Mouse (Mus musculus) bone marrow, adult 2 months (tissue): ENCODE data around the gene Cubn.

Experiments used
- CTCF ChIP-seq: fragments of 200-500 bp; IDR thresholded peaks from 2 replicates; pipeline ENCODE4 v1.5.1; 2011; ENCODE audit warnings: low read length, control low read depth; ENCODE audit not compliant: control insufficient read depth, insufficient read depth
- POLR2A ChIP-seq: fragments of 200-500 bp; IDR thresholded peaks from 2 replicates; pipeline ENCODE4 v1.6.1; 2011; ENCODE audit warnings: low read depth, mild to moderate bottlenecking, control low read depth, low read length, borderline replicate concordance; ENCODE audit not compliant: control insufficient read depth

DNA sequence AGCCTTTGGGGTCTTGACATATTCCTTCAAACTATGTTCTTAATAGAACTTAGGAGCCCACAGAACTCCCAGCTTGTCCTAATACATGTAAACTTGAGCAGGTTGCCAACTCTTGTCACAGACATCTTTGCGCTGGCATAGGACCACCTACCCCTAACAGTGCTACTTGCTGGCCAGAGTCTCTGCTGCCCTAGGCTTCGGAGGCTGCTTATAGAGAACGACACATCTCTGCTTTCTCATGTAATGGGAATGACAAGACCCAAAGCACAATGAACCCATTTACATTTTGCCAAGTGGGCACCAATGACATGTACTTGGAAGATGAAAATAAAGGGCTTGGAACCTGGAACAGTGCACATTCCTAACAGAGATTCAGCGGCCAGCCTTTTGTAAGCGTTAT is 105.0 kb downstream of the Cubn start:
- no peak for TF ChIP-seq CTCF
- TF ChIP-seq POLR2A: no peak
